Mouse (Mus musculus): ENCODE results near the gene B3galt5. TPM values are rescaled to one million over a fixed set of nuclear protein-coding genes. Genes with fewer than 3 reads are reported as not detected.

The B3galt5 gene
- polyA plus RNA-seq, 1 experiment from 2014 or later: 0.45 TPM

DNA sequence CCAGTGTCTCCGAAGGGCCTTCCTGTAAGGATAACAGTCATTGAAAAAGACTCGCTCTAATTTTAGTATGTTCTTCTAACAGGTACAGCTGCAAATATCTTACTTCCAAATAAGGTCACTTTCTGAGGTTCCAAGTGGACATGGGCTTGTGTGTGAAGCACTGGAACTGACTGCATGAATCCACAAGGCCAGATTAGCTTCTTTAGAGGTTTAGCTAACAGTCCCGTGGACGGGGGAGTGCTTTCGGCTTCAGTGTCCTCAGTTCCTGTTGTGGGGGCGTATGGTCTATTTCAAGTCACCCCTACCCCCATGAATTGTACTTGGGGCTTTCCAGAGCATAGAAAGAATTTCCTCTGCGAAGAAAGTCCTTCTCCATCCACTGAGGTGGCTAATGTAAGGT, 24.7 kb upstream of the B3galt5 start:
- DNase-seq (ENCODE audit: low spot score) (no peak), ATAC-seq (ENCODE audit: low read depth) (no peak)
- no peak overlapping the region for H3K4me2 ChIP-seq (ENCODE audit: low read depth, low read length)
- no peak overlapping the region for H3K27ac ChIP-seq (replicated peaks; ENCODE audit: low read depth, low read length)
- H3K36me3 ChIP-seq (ENCODE audit: control insufficient read depth, insufficient read depth, low read length): no peaks in the 10 kb centered on the region
- 0 out of 2 replicates have a peak, but pooled peaks cover 4% of the 10 kb centered on the region for H3K9me3 ChIP-seq (ENCODE audit: control insufficient read depth, low read length)
- no peaks in the 10 kb centered on the region for H3K4me1 ChIP-seq (ENCODE audit: control insufficient read depth, insufficient read depth, low read length)
- 88% methylated on average over 7 of the region's 7 CpGs for WGBS
- H3K27me3 ChIP-seq (replicated peaks; ENCODE audit: control insufficient read depth, insufficient read depth, low read length): no peaks in the 10 kb centered on the region
- no peak overlapping the region for H3K9ac ChIP-seq (ENCODE audit: low read depth, low read length)
- H3K4me3 ChIP-seq (ENCODE audit: low read depth, low read length): no peak overlapping the region

GRCm38 (mm10) chr16:96213027-96213426, 22.6 kb upstream of the B3galt5 start:
- Histone ChIP-seq H3K9ac (ENCODE audit: low read depth, low read length) (no peak overlapping the region), H3K4me1 (ENCODE audit: control insufficient read depth, insufficient read depth, low read length) (no peaks in the 10 kb centered on the region), H3K27ac (replicated peaks; ENCODE audit: low read depth, low read length) (no peak overlapping the region), H3K36me3 (ENCODE audit: control insufficient read depth, insufficient read depth, low read length) (no peaks in the 10 kb centered on the region), H3K9me3 (ENCODE audit: control insufficient read depth, low read length) (0 out of 2 replicates have a peak, but pooled peaks cover 4% of the 10 kb centered on the region), H3K4me3 (ENCODE audit: low read depth, low read length) (no peak overlapping the region), H3K27me3 (replicated peaks; ENCODE audit: control insufficient read depth, insufficient read depth, low read length) (no peaks in the 10 kb centered on the region), H3K4me2 (ENCODE audit: low read depth, low read length) (no peak overlapping the region)
- ATAC-seq (ENCODE audit: low read depth) (no peak), DNase-seq (ENCODE audit: low spot score) (no peak)
- 97% methylated on average over 4 of the region's 4 CpGs for WGBS

- no peak overlapping the region for H3K4me2 ChIP-seq (ENCODE audit: low read depth, low read length)
- ATAC-seq (ENCODE audit: low read depth) (no peak), DNase-seq (ENCODE audit: low spot score) (no peak)
These were observed 14.1 kb upstream of the B3galt5 start for GRCm38 (mm10) chr16:96221491-96221890.

GRCm38 (mm10) chr16:96221959-96222358, 13.6 kb upstream of the B3galt5 start:
- Histone ChIP-seq H3K4me2 (ENCODE audit: low read depth, low read length) (no peak overlapping the region), H3K9ac (ENCODE audit: low read depth, low read length) (no peak overlapping the region), H3K27ac (replicated peaks; ENCODE audit: low read depth, low read length) (no peak overlapping the region), H3K4me1 (ENCODE audit: control insufficient read depth, insufficient read depth, low read length) (no peaks in the 10 kb centered on the region), H3K9me3 (ENCODE audit: control insufficient read depth, low read length) (no peaks in the 10 kb centered on the region), H3K36me3 (ENCODE audit: control insufficient read depth, insufficient read depth, low read length) (no peaks in the 10 kb centered on the region), H3K4me3 (ENCODE audit: low read depth, low read length) (no peak overlapping the region), H3K27me3 (replicated peaks; ENCODE audit: control insufficient read depth, insufficient read depth, low read length) (no peaks in the 10 kb centered on the region)
- 74% methylated on average over 3 of the region's 3 CpGs for WGBS
- ATAC-seq (ENCODE audit: low read depth) (no peak), DNase-seq (ENCODE audit: low spot score) (no peak)

More at GRCm38 (mm10) chr16:96221491-96221890, 14.1 kb upstream of the B3galt5 start:
- Histone ChIP-seq H3K36me3 (ENCODE audit: control insufficient read depth, insufficient read depth, low read length) (no peaks in the 10 kb centered on the region), H3K9me3 (ENCODE audit: control insufficient read depth, low read length) (no peaks in the 10 kb centered on the region), H3K9ac (ENCODE audit: low read depth, low read length) (no peak overlapping the region), H3K27ac (replicated peaks; ENCODE audit: low read depth, low read length) (no peak overlapping the region), H3K4me1 (ENCODE audit: control insufficient read depth, insufficient read depth, low read length) (no peaks in the 10 kb centered on the region), H3K27me3 (replicated peaks; ENCODE audit: control insufficient read depth, insufficient read depth, low read length) (no peaks in the 10 kb centered on the region), H3K4me3 (ENCODE audit: low read depth, low read length) (no peak overlapping the region)
- WGBS: 70% methylated on average over 5 of the region's 5 CpGs

GRCm38 (mm10) chr16:96222452-96222851, 13.1 kb upstream of the B3galt5 start:
- DNase-seq (ENCODE audit: low spot score) (no peak), ATAC-seq (ENCODE audit: low read depth) (no peak)
- WGBS: 90% methylated on average over 1 of the region's 1 CpGs
- no peak overlapping the region for H3K4me3 ChIP-seq (ENCODE audit: low read depth, low read length)
- no peaks in the 10 kb centered on the region for H3K4me1 ChIP-seq (ENCODE audit: control insufficient read depth, insufficient read depth, low read length)
- no peak overlapping the region for H3K4me2 ChIP-seq (ENCODE audit: low read depth, low read length)
- no peak overlapping the region for H3K9ac ChIP-seq (ENCODE audit: low read depth, low read length)
- no peak overlapping the region for H3K27ac ChIP-seq (replicated peaks; ENCODE audit: low read depth, low read length)
- H3K9me3 ChIP-seq (ENCODE audit: control insufficient read depth, low read length): no peaks in the 10 kb centered on the region
- no peaks in the 10 kb centered on the region for H3K27me3 ChIP-seq (replicated peaks; ENCODE audit: control insufficient read depth, insufficient read depth, low read length)
- no peaks in the 10 kb centered on the region for H3K36me3 ChIP-seq (ENCODE audit: control insufficient read depth, insufficient read depth, low read length)

GRCm38 (mm10) chr16:96228438-96228837, 7.2 kb upstream of the B3galt5 start:
- Histone ChIP-seq H3K36me3 (ENCODE audit: control insufficient read depth, insufficient read depth, low read length) (no peaks in the 10 kb centered on the region), H3K27me3 (replicated peaks; ENCODE audit: control insufficient read depth, insufficient read depth, low read length) (no peaks in the 10 kb centered on the region), H3K27ac (replicated peaks; ENCODE audit: low read depth, low read length) (no peak overlapping the region), H3K4me1 (ENCODE audit: control insufficient read depth, insufficient read depth, low read length) (no peaks in the 10 kb centered on the region), H3K4me3 (ENCODE audit: low read depth, low read length) (no peak overlapping the region), H3K4me2 (ENCODE audit: low read depth, low read length) (no peak overlapping the region), H3K9me3 (ENCODE audit: control insufficient read depth, low read length) (no peaks in the 10 kb centered on the region), H3K9ac (ENCODE audit: low read depth, low read length) (no peak overlapping the region)
- WGBS: 71% methylated on average over 13 of the region's 13 CpGs
- DNase-seq (ENCODE audit: low spot score): peak; percentile 14
- no peak for ATAC-seq (ENCODE audit: low read depth)

DNA sequence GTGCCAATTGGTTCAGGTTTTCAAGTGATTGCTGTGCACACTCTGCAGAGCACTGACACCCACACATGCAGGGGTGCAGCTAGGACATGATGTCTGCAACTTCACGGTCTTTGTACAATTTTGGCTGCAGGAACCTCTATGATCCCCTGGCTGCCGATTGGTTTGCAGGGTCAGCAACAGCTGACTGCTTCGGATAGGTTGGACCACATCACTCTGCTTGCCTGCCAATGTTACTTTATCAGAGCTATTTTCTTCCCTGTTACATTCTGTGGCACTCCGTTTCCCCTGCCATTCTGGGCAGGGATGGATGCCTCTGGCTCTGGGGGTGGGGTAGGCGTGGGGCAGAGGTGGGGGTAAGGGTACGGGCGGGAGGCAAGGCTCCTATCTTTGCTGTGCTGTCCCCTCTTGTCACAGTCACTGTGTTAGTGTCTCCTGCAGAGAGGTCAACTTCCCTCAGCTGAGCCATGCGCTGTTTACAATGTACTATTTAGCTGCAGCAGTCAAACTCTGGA, 6.5 kb upstream of the B3galt5 start:
- no peak for DNase-seq (ENCODE audit: low spot score)
- no peaks in the 10 kb centered on the region for H3K9me3 ChIP-seq (ENCODE audit: control insufficient read depth, low read length)
- no peaks in the 10 kb centered on the region for H3K27me3 ChIP-seq (replicated peaks; ENCODE audit: control insufficient read depth, insufficient read depth, low read length)
- H3K36me3 ChIP-seq (ENCODE audit: control insufficient read depth, insufficient read depth, low read length): no peaks in the 10 kb centered on the region
- H3K4me2 ChIP-seq (ENCODE audit: low read depth, low read length): no peak overlapping the region
- H3K9ac ChIP-seq (ENCODE audit: low read depth, low read length): no peak overlapping the region
- WGBS: 58% methylated on average over 8 of the region's 8 CpGs
- H3K27ac ChIP-seq (replicated peaks; ENCODE audit: low read depth, low read length): no peak overlapping the region
- ATAC-seq (ENCODE audit: low read depth): no peak
- no peak overlapping the region for H3K4me3 ChIP-seq (ENCODE audit: low read depth, low read length)
- H3K4me1 ChIP-seq (ENCODE audit: control insufficient read depth, insufficient read depth, low read length): no peaks in the 10 kb centered on the region

DNA sequence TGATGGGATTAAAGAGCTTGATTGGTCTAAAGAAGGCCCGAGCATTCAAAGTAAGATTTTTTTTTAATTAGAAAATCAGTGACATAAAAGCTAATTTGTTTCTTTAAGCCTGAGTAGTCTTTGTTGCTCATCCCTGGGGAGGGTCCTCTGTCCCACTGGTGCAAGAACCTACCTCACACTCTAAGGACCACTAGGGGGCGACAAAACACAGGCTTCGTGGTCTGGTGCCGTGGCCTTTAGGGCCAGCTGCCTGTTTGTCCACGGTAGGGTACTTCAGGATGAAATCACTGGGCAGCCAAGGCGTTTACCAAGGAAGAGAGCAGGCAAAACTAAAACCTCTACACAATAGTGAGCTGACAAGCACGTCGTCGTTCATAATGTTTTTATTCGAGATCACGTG, 5.2 kb upstream of the B3galt5 start:
- Histone ChIP-seq H3K4me1 (ENCODE audit: control insufficient read depth, insufficient read depth, low read length) (no peaks in the 10 kb centered on the region), H3K36me3 (ENCODE audit: control insufficient read depth, insufficient read depth, low read length) (no peaks in the 10 kb centered on the region), H3K4me2 (ENCODE audit: low read depth, low read length) (no peak overlapping the region), H3K9me3 (ENCODE audit: control insufficient read depth, low read length) (no peaks in the 10 kb centered on the region), H3K9ac (ENCODE audit: low read depth, low read length) (no peak overlapping the region), H3K27me3 (replicated peaks; ENCODE audit: control insufficient read depth, insufficient read depth, low read length) (no peaks in the 10 kb centered on the region), H3K4me3 (ENCODE audit: low read depth, low read length) (no peak overlapping the region), H3K27ac (replicated peaks; ENCODE audit: low read depth, low read length) (no peak overlapping the region)
- WGBS: 30% methylated on average over 11 of the region's 11 CpGs
- DNase-seq (ENCODE audit: low spot score): peak; percentile 79
- 0 out of 2 replicates have a peak, but pooled peaks have one; percentile 65 for ATAC-seq (ENCODE audit: low read depth)

GRCm38 (mm10) chr16:96231251-96231650, 4.3 kb upstream of the B3galt5 start:
- DNase-seq (ENCODE audit: low spot score) (no peak), ATAC-seq (ENCODE audit: low read depth) (no peak)
- Histone ChIP-seq H3K4me2 (ENCODE audit: low read depth, low read length) (no peak overlapping the region), H3K27ac (replicated peaks; ENCODE audit: low read depth, low read length) (no peak overlapping the region), H3K9ac (ENCODE audit: low read depth, low read length) (no peak overlapping the region), H3K4me1 (ENCODE audit: control insufficient read depth, insufficient read depth, low read length) (no peaks in the 10 kb centered on the region), H3K27me3 (replicated peaks; ENCODE audit: control insufficient read depth, insufficient read depth, low read length) (no peaks in the 10 kb centered on the region), H3K36me3 (ENCODE audit: control insufficient read depth, insufficient read depth, low read length) (no peaks in the 10 kb centered on the region), H3K9me3 (ENCODE audit: control insufficient read depth, low read length) (no peaks in the 10 kb centered on the region), H3K4me3 (ENCODE audit: low read depth, low read length) (no peak overlapping the region)
- WGBS: 94% methylated on average over 4 of the region's 4 CpGs

All from embryonic facial prominence, embryonic 14.5 days (tissue).